Mouse (Mus musculus) CD4-positive, CD25-positive, alpha-beta regulatory T cell (primary cell): Measurements from ENCODE around the gene Sp6. TPM values are rescaled to one million over a fixed set of nuclear protein-coding genes. Genes with fewer than 3 reads are reported as not detected.

Experiments used
- polyA plus RNA-seq: library from polyadenylated mRNA; unstranded; fragments of 100-300 nt; shearing (Covaris generic); gene quantifications from one replicate; pipeline ENCODE4 v1.2.1, GENCODE M21; 2017

The Sp6 gene
- polyA plus RNA-seq, result 29.5 TPM

DNA sequence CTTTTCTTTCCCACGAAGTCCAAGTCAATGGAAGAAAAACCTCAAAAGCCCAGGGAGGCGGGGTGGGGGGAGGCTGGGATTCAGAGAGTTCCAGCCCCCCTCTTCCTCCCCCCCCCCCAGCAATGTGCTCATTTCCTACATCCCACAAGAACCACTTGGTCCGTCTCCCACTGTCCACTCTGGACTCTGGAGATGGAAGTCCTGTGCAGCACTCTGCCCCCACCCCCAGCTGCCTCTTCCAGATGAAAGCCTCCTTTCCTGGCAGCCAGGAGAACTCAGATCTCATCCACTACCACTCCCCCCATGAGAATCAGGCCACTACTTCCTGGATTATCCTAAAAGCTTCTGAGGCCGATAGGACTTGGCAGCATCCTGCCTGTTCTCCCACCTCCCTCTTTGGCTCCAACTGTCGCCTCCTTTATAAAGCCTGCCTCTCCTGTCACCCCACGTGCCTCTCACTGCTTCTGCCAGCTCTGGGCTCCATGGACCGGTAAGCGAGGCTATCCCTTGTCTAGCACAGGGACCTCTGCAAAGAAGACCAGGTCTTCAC is at the start of gene Sp6:
Gene Sp6, plus strand, starts transcription at position 274 of the 550 bp plus-strand sequence.

DNA sequence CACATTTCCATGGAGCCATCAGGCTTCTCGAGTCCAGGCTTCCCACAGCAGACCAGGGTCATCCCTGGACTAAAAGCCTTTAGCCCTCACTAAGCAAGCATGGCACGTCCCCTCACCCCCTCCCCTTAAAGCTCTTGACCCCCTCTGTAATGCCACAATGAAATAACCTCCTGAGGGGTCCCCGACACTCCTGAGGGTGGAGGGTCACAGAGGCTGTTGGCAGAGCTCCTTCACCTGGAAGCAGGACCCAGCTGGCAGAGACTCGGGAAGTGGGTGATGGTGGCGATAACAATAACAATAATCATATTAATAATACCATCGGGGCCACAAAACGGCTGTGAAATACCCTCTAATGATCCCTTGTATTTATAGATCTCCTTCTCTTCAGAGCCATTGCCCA is 30.3 kb upstream of the Sp6 start, which contains the start of gene Sp2:
Gene Sp2, minus strand, starts transcription at position 101 of the 400 bp plus-strand sequence.

DNA sequence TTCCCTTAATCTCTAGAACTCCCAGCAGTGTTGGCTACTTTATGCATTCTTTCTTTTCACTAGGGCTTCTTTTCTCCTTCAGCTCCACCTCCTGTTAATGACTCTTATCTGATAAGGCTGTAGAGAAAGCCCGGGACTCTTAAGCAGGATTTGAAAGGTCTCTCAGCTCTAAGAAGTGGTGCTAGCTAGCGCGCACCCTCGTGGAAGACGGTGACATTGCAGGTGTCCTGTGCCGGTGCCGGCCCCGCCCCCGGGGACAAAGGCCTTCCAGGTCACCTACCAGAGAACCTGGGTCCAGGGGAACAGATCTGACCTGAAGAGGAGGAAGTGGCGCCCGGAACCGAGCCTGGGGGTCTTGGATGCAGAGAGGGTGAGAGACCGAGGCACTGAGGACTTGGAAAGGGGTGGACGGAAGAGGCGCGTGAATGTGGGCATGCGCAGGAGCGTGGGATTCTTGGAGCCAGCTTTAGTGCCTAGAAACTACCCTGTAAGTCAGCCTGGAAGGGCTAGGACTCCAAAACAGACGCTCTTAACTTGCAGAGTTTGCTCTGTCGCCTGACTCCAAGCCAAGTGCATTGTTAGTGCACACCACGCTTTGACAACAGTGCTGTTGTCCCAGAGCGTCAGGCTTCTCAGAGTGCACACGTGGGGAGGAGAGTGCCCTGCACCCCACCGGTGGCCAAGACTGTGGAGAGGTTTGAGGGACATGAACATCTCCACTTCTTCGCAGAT is 16.7 kb downstream of the Sp6 start, which contains the start of gene Scrn2:
Gene Scrn2, plus strand, starts transcription at position 253 of the 732 bp plus-strand sequence.

DNA sequence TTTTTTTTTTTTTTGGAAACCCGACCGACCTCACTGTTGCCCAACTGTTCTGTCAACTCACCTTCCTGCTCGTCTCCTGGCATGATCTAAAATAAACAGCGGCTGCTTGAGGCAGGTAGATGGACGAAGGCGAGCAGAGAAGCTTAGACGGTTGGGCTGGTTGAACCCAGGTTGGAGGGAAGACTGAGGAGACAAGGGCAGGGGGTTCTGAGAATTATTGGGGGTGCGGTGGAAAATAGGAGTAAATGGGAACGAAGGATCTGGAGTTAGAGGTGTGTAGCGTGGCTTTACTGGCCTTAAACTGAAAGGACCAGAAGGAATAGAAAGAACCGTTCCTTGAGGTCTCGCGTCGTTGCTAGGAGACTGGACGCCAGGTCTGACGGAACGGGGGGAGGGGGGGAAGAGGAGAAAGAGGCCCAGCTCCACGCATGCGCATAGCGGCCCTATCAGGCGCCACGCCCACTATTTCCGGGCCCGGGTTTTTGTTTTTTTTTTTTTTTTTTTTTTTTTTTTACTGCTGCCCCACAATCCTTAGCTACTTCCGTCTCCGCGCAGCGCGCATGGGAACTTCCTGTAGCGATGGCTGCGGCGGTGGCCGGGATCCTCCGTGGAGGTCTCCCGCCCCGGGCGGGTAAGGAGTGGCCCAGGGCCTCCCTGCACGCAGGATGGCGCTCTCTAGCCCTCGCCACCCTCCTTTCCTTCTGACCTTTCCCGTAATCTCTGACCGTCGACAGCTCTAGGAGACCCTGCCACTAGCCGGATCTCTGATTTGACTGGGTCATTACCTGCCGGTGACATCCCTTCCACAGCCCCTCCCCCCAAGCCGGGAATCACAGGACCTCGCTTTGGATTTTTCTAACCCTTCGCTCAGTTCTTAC is 28.1 kb downstream of the Sp6 start, which contains the start of the genes Lrrc46 and Mrpl10:
Gene Lrrc46, minus strand, starts transcription at position 386 of the 878 bp plus-strand sequence.
Gene Mrpl10, plus strand, starts transcription at position 539 of the 878 bp plus-strand sequence.

DNA sequence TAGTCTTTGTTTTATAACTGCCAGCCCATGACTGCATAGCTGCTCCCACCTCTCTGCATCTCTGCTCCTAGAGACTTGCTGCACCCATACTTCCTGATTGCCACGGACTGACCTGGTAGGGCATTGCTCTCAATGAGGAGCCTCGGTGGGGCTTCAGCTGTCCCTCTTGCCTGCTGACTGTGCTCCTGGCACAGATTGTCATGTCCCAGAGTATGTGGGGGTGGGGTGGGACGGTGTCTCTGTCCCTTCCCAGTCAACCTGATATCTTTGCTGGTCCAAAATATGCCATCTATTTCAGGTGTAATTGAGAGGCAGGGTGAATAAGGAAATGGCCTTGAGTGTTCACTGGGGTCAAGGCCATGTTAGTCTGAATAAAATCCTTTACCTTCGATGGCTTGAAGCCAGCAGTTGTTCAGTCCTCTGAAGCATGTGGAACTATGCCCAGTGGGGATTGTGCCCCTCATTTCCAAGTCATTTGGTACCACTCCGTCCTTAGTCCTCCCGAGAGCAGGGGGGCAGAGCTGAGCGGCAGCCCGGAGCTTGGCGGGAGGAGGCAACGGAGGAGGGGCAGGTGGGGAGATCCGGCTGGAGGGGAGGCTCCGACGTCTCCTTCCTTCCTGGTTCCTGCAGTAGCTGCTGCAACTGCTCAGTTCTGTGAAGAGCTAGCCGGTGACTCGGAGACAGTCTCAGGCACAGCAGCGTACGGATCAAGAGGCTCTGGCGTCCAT is 37.2 kb downstream of the Sp6 start, which contains the start of gene Osbpl7:
Gene Osbpl7, plus strand, starts transcription at position 413 of the 728 bp plus-strand sequence.

Other genes with a start within 250 kb of the Sp6 start
- gene Snx11, start 235.8 kb upstream of the Sp6 start, polyA plus RNA-seq, result 32.6 TPM
- gene Cbx1, start 224.3 kb upstream of the Sp6 start, polyA plus RNA-seq, result 44.5 TPM
- gene Nfe2l1, start 183.4 kb upstream of the Sp6 start, polyA plus RNA-seq, result 53.0 TPM
- 0.37 TPM for gene Copz2, start 163.5 kb upstream of the Sp6 start, polyA plus RNA-seq
- 78.6 TPM for gene Cdk5rap3, start 96.9 kb upstream of the Sp6 start, polyA plus RNA-seq
- 0.13 TPM for gene Prr15l, start 85.3 kb upstream of the Sp6 start, polyA plus RNA-seq
- 40.8 TPM for gene Pnpo, start 69.4 kb upstream of the Sp6 start, polyA plus RNA-seq
- 76.0 TPM for gene Sp2, start 30.4 kb upstream of the Sp6 start, polyA plus RNA-seq
- 14.4 TPM for gene Scrn2, start 16.5 kb downstream of the Sp6 start, polyA plus RNA-seq
- gene Lrrc46, start 28.0 kb downstream of the Sp6 start, polyA plus RNA-seq, result 0.22 TPM
- 84.8 TPM for gene Mrpl10, start 28.2 kb downstream of the Sp6 start, polyA plus RNA-seq
- 35.0 TPM for gene Osbpl7, start 37.2 kb downstream of the Sp6 start, polyA plus RNA-seq
- gene Tbx21, start 101.9 kb downstream of the Sp6 start, polyA plus RNA-seq, result 9.6 TPM
- 0.16 TPM for gene Tbkbp1, start 138.1 kb downstream of the Sp6 start, polyA plus RNA-seq
- gene Kpnb1, start 174.5 kb downstream of the Sp6 start, polyA plus RNA-seq, result 33.1 TPM